Mouse (Mus musculus): ENCODE data around the gene Zswim1.
A peak's percentile ranks its signal among the peaks of the same experiment; 100 is the strongest.
"Not testable (repeated sequence)": the region's sequence is repeated elsewhere in the genome, so short reads cannot be mapped to it uniquely, and the experiment has no call there.

Gene Zswim1

DNA sequence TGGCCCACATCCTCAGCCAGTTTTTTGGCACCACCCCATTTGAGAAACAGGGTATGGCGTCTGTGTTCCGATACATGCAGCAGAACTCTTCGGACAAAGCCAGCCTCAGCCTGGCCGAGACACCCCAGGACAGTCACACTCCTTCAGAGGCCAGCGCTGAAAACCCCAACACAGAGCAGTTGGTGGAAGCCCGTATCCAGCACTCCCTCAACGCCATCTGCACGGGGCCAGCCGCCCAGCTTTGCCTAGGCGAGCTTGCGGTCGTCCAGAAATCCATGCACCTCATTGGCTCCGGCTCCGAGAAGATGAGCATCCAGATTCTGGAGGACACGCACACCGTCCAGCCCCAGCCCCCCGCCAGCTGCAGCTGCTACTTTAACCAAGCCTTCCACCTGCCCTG is 3.0 kb downstream of the Zswim1 start:
- no peak for ATAC-seq (ENCODE audit: insufficient number of reproducible peaks, low FRiP score, low TSS enrichment)

- no peak for ATAC-seq (ENCODE audit: insufficient number of reproducible peaks, low FRiP score, low TSS enrichment)
Measured at GRCm38 (mm10) chr2:164827146-164827850, 4.8 kb downstream of the Zswim1 start.

DNA sequence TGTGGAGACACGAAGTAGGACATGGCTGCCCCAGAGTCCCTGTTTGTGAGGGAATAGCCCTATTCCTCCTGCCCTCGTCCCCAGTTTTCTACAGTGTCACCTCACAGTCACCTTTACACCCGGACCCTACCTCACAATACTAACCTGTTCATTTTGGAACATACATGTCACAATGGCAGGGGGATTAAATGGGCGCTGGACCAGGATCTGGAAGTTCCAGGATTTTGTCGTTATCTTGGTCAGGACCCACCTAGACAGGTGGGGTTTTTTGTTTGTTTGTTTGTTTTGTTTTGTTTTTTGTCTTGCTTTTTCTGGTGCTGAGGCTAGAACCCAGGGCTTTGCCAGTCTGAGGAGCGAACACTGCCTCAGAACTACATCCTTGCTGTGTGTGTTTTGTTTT is 6.0 kb downstream of the Zswim1 start, which contains the start of gene Spata25:
Gene Spata25 (minus strand): TSS at position 101 of the 400 bp plus-strand sequence.
- ATAC-seq (ENCODE audit: insufficient number of reproducible peaks, low FRiP score, low TSS enrichment): no peak

GRCm38 (mm10) chr2:164829090-164829489 is 6.6 kb downstream of the Zswim1 start:
- ATAC-seq (ENCODE audit: insufficient number of reproducible peaks, low FRiP score, low TSS enrichment): no peak

- no peak for ATAC-seq (ENCODE audit: insufficient number of reproducible peaks, low FRiP score, low TSS enrichment)
Measured at GRCm38 (mm10) chr2:164831029-164831428, 8.5 kb downstream of the Zswim1 start.

- ATAC-seq (ENCODE audit: insufficient number of reproducible peaks, low FRiP score, low TSS enrichment): no peak
Measured at GRCm38 (mm10) chr2:164832032-164832747, 9.7 kb downstream of the Zswim1 start.

GRCm38 (mm10) chr2:164832748-164833301 is 10.3 kb downstream of the Zswim1 start, which contains the start of gene Ctsa:
TSS of gene Ctsa (plus strand) at chr2:164832873.
- peak; percentile 45 for ATAC-seq (ENCODE audit: insufficient number of reproducible peaks, low FRiP score, low TSS enrichment)

GRCm38 (mm10) chr2:164833314-164833959 is 11.0 kb downstream of the Zswim1 start, which contains the start of gene Neurl2:
TSS of gene Neurl2 (minus strand) at chr2:164833456.
- peak; percentile 57; the same call in 1 of the 2 replicates for ATAC-seq (ENCODE audit: insufficient number of reproducible peaks, low FRiP score, low TSS enrichment)

DNA sequence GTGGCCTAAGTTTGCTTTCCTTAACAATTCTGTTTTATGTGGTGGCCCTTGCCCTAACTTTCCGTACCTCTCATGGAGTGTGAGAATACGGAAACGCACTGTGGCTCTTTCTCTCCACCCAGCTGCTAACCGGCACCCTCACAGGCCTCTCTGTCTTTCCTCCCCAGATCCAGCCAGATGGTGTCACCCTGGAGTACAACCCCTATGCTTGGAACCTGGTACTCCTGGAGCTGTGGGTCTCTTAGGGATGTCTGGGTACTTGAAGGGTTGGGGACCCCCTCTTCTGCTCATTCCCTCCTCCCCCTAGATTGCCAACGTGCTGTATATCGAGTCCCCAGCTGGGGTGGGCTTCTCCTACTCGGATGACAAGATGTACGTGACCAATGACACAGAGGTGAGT is 12.0 kb downstream of the Zswim1 start:
- no peak for ATAC-seq (ENCODE audit: insufficient number of reproducible peaks, low FRiP score, low TSS enrichment)

DNA sequence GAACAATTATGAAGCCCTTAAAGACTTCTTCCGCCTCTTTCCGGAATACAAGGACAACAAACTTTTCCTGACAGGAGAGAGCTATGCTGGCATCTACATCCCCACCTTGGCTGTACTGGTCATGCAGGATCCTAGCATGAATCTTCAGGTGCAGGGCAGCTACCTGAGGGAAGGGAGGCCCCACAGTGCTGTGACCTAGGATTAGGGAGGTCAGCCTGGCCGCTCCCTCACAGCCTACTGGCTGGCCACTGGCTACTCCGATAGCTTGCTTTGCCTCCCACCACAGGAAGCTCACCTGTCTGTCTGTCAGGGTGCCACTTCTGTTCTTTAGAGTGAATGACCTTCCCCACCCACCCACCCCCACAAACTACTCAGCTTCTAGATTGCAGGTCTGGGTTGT is 12.7 kb downstream of the Zswim1 start:
- no peak for ATAC-seq (ENCODE audit: insufficient number of reproducible peaks, low FRiP score, low TSS enrichment)

GRCm38 (mm10) chr2:164845782-164846181 is 23.3 kb downstream of the Zswim1 start:
- ATAC-seq (ENCODE audit: insufficient number of reproducible peaks, low FRiP score, low TSS enrichment): no peak

DNA sequence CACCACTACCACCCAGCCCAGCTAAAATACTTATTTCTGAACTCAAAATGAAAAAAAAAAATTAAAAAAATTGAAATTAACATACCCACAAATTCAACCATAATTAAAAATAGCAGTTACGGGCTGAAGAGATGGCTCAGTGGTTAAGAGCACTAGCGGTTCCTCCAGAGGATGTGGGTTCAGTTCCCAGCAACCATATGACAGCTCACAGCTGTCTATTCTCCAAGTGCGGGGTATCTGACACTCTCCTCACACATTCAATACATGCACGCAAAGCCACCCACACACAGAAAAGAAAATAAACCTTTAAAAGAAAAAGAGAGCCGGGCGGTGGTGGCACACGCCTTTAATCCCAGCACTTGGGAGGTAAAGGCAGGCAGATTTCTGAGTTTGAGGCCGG is 27.6 kb downstream of the Zswim1 start:
- no peak for ATAC-seq (ENCODE audit: insufficient number of reproducible peaks, low FRiP score, low TSS enrichment)

DNA sequence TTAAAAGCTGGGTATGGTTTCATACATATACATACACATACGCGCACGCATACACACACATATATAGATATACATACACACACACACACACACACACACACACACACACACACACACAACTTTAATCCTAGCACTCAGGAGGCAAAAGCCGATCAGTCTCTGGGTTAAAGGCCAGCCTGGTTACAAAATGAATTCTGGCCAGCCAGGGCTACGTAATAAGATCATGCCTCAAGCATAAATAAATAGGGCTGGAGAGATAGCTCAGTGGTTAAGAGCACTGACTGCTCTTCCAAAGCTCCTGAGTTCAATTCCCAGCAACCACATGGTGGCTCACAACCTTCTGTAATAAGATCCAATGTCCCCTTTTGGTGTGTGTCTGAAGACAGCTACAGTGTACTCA is 33.1 kb downstream of the Zswim1 start:
- not testable (repeated sequence) for ATAC-seq (ENCODE audit: insufficient number of reproducible peaks, low FRiP score, low TSS enrichment)

- 0 out of 2 replicates have a peak, but pooled peaks have one; percentile 26 for ATAC-seq (ENCODE audit: insufficient number of reproducible peaks, low FRiP score, low TSS enrichment)
Measured at GRCm38 (mm10) chr2:164856309-164857100, 34.0 kb downstream of the Zswim1 start.

GRCm38 (mm10) chr2:164857101-164857821 is 34.8 kb downstream of the Zswim1 start, which contains the start of gene Pltp:
TSS of gene Pltp (minus strand) at chr2:164857711.
- ATAC-seq (ENCODE audit: insufficient number of reproducible peaks, low FRiP score, low TSS enrichment): no peak

DNA sequence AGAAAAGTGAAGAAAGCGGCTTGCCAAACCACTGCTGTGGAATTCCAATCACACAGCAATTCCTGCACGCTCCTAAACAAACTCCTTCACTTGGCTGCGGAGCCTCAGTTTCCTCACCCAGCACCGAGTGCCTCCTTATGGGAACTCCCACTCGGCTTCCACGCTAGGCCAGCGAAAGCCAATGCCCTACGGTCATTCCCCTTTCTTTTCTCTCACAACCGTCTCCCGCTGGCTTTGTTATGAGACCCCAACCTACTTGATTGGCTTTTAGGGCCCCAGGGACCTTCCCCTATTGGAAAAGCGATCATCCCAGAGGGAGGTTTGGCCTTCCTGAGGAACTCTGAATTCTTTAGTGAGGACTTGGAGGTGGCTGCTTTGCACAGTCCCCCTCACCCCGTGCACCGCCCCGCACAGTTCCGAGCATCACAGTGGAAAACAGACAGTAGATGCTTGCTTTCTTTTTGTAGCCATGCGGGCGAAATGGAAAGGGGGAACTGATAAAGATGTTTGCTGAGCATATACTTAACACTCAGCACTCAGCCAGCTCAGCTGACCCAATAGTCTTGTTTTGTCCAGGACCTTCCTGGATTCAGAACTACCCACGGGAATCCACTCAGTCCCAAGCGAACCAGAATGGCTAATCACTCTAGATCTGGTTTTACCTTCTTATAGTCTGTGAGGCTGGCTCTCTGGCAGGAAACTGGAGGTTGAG is 35.5 kb downstream of the Zswim1 start:
- ATAC-seq (ENCODE audit: insufficient number of reproducible peaks, low FRiP score, low TSS enrichment): no peak

DNA sequence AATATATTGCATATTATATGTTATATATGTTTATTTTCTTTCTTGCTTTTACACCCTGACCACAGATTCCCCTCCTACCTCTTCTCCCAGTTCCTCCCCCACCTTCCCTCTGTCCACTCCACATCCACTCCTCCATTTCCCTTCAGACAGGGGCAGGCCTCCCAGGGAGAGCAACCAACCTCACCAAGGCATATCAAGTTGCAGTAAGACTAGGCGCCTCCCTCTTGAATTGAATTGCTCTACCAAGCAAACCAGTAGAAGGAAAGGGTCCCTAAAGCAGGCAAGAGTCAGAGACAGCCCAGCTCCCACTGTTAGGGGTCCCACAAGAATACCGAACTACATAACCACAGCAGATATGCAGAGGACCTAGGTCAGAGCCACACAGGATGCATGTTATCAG is 36.7 kb downstream of the Zswim1 start:
- no peak for ATAC-seq (ENCODE audit: insufficient number of reproducible peaks, low FRiP score, low TSS enrichment)

DNA sequence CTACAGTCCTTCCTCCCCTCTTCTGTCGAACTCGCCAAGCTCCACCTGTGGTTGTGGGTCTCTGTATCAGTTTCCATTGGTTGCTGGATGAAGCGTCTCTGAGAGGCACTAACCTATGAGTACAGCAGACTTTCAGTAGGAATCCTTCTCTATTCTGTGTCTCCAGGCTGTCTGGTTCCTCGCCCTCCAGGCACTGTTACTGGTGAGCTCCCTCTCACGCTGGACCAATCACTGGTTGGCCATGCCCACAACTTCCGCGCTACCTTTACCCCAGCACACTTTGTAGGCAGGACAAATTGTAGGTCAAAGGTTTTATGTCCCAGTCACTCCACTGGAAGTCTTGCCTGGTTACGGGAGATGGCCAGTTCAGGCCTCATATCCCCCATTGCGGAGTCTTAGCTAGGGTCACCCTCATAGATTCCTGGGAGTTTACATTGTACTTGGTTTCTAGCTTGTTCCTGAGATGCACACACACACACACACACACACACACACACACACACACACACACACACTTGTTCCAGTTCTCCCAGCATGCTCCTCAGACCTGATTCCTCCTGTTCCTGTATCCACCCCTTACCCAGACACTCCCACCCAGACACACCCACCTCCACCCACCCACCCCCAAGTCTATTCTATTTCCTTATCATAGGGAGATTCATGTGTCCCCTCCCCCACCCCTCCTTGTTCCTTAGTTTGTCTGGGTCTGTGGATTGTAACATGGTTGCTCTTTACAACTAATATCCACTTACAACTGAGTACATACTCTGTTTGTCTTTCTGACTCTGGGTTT is 37.4 kb downstream of the Zswim1 start:
- ATAC-seq (ENCODE audit: insufficient number of reproducible peaks, low FRiP score, low TSS enrichment): no peak
